Mouse (Mus musculus): ENCODE results near the gene Sf3b3. TPM values are rescaled to one million over a fixed set of nuclear protein-coding genes. Genes with fewer than 3 reads are reported as not detected.

Gene Sf3b3
- total and polyA plus RNA-seq, 3 experiments: 13.6 to 201 (median 176) TPM

- DNase-seq (ENCODE audit: low spot score): no peak
- peaks cover 4% of the 10 kb centered on the region; the same call in 1 of the 2 replicates for H3K27me3 ChIP-seq (ENCODE audit: insufficient read depth, low read length)
- no peak for TF ChIP-seq CTCF (IDR thresholded peaks at IDR 0.05; ENCODE audit: low read depth, low read length)
- TF ChIP-seq GATA2 (IDR thresholded peaks at IDR 0.05; ENCODE audit: borderline replicate concordance, low read depth, low read length): no peak
- TF ChIP-seq GATA1 (IDR thresholded peaks at IDR 0.05; ENCODE audit: borderline replicate concordance, low read length): no peak
- TF ChIP-seq POLR2AphosphoS5 (IDR thresholded peaks at IDR 0.05; ENCODE audit: insufficient replicate concordance, low read depth, low read length): no peak
- H3K9me3 ChIP-seq (replicated peaks): no peaks in the 10 kb centered on the region
- H3K4me1 ChIP-seq (ENCODE audit: insufficient read depth, low read depth, low read length): peaks cover 15% of the 10 kb centered on the region
- ATAC-seq (ENCODE audit: extremely low read depth, insufficient number of reproducible peaks, low FRiP score, poor library complexity, severe bottlenecking): no peak
- peaks cover 78% of the 10 kb centered on the region for H3K36me3 ChIP-seq (replicated peaks)
- H3K4me3 ChIP-seq (ENCODE audit: low read depth, low read length): no peak overlapping the region
Measured at GRCm38 (mm10) chr8:110811116-110811515, 35.5 kb downstream of the Sf3b3 start.

- ATAC-seq (ENCODE audit: extremely low read depth, insufficient number of reproducible peaks, low FRiP score, poor library complexity, severe bottlenecking) (no peak), DNase-seq (ENCODE audit: low spot score) (no peak)
- TF ChIP-seq POLR2AphosphoS5 (IDR thresholded peaks at IDR 0.05; ENCODE audit: insufficient replicate concordance, low read depth, low read length) (no peak), GATA1 (IDR thresholded peaks at IDR 0.05; ENCODE audit: borderline replicate concordance, low read length) (no peak), TAL1 (conservative IDR thresholded peaks at IDR 0.05; ENCODE audit: low read depth, low read length) (no peak), CTCF (IDR thresholded peaks at IDR 0.05; ENCODE audit: low read depth, low read length) (no peak), GATA2 (IDR thresholded peaks at IDR 0.05; ENCODE audit: borderline replicate concordance, low read depth, low read length) (no peak)
- Histone ChIP-seq H3K4me3 (ENCODE audit: low read depth, low read length) (no peak overlapping the region), H3K9me3 (replicated peaks) (no peaks in the 10 kb centered on the region), H3K4me1 (ENCODE audit: insufficient read depth, low read depth, low read length) (peaks cover 13% of the 10 kb centered on the region), H3K27me3 (ENCODE audit: insufficient read depth, low read length) (peaks cover 7% of the 10 kb centered on the region), H3K36me3 (replicated peaks) (peaks cover 73% of the 10 kb centered on the region)
Measured at GRCm38 (mm10) chr8:110810481-110811065, 36.0 kb downstream of the Sf3b3 start.

GRCm38 (mm10) chr8:110809831-110810230, 36.8 kb downstream of the Sf3b3 start:
- peaks cover 8% of the 10 kb centered on the region for H3K27me3 ChIP-seq (ENCODE audit: insufficient read depth, low read length)
- H3K9me3 ChIP-seq (replicated peaks): no peaks in the 10 kb centered on the region
- peaks cover 11% of the 10 kb centered on the region; the same call in 1 of the 2 replicates for H3K4me1 ChIP-seq (ENCODE audit: insufficient read depth, low read depth, low read length)
- peaks cover 65% of the 10 kb centered on the region for H3K36me3 ChIP-seq (replicated peaks)
- DNase-seq (ENCODE audit: low spot score) (no peak), ATAC-seq (ENCODE audit: extremely low read depth, insufficient number of reproducible peaks, low FRiP score, poor library complexity, severe bottlenecking) (no peak)
- H3K4me3 ChIP-seq (ENCODE audit: low read depth, low read length): no peak overlapping the region
- no peak for TF ChIP-seq GATA1 (IDR thresholded peaks at IDR 0.05; ENCODE audit: borderline replicate concordance, low read length)
- TF ChIP-seq GATA2 (IDR thresholded peaks at IDR 0.05; ENCODE audit: borderline replicate concordance, low read depth, low read length): no peak
- TF ChIP-seq POLR2AphosphoS5 (IDR thresholded peaks at IDR 0.05; ENCODE audit: insufficient replicate concordance, low read depth, low read length): no peak
- no peak for TF ChIP-seq CTCF (IDR thresholded peaks at IDR 0.05; ENCODE audit: low read depth, low read length)
- TF ChIP-seq TAL1 (conservative IDR thresholded peaks at IDR 0.05; ENCODE audit: low read depth, low read length): no peak

- no peak for DNase-seq (ENCODE audit: low spot score)
- ATAC-seq (ENCODE audit: extremely low read depth, insufficient number of reproducible peaks, low FRiP score, poor library complexity, severe bottlenecking): no peak
- Histone ChIP-seq H3K4me3 (ENCODE audit: low read depth, low read length) (no peak overlapping the region), H3K36me3 (replicated peaks) (peaks cover 55% of the 10 kb centered on the region), H3K27me3 (ENCODE audit: insufficient read depth, low read length) (peaks cover 10% of the 10 kb centered on the region), H3K9me3 (replicated peaks) (no peaks in the 10 kb centered on the region), H3K4me1 (ENCODE audit: insufficient read depth, low read depth, low read length) (peaks cover 9% of the 10 kb centered on the region; the same call in 1 of the 2 replicates)
- TF ChIP-seq GATA1 (IDR thresholded peaks at IDR 0.05; ENCODE audit: borderline replicate concordance, low read length): no peak
- no peak for TF ChIP-seq GATA2 (IDR thresholded peaks at IDR 0.05; ENCODE audit: borderline replicate concordance, low read depth, low read length)
- no peak for TF ChIP-seq TAL1 (conservative IDR thresholded peaks at IDR 0.05; ENCODE audit: low read depth, low read length)
- no peak for TF ChIP-seq CTCF (IDR thresholded peaks at IDR 0.05; ENCODE audit: low read depth, low read length)
- no peak for TF ChIP-seq POLR2AphosphoS5 (IDR thresholded peaks at IDR 0.05; ENCODE audit: insufficient replicate concordance, low read depth, low read length)
Measured at GRCm38 (mm10) chr8:110808495-110809472, 37.8 kb downstream of the Sf3b3 start.

GRCm38 (mm10) chr8:110806146-110806545, 40.4 kb downstream of the Sf3b3 start:
- H3K4me1 ChIP-seq (ENCODE audit: insufficient read depth, low read depth, low read length): no peaks in the 10 kb centered on the region
- ATAC-seq (ENCODE audit: extremely low read depth, insufficient number of reproducible peaks, low FRiP score, poor library complexity, severe bottlenecking) (no peak), DNase-seq (ENCODE audit: low spot score) (no peak)
- no peak overlapping the region for H3K4me3 ChIP-seq (ENCODE audit: low read depth, low read length)
- peaks cover 28% of the 10 kb centered on the region for H3K36me3 ChIP-seq (replicated peaks)
- H3K9me3 ChIP-seq (replicated peaks): no peaks in the 10 kb centered on the region
- H3K27me3 ChIP-seq (ENCODE audit: insufficient read depth, low read length): peaks cover 24% of the 10 kb centered on the region
- TF ChIP-seq POLR2AphosphoS5 (IDR thresholded peaks at IDR 0.05; ENCODE audit: insufficient replicate concordance, low read depth, low read length) (no peak), CTCF (IDR thresholded peaks at IDR 0.05; ENCODE audit: low read depth, low read length) (no peak), GATA2 (IDR thresholded peaks at IDR 0.05; ENCODE audit: borderline replicate concordance, low read depth, low read length) (no peak), GATA1 (IDR thresholded peaks at IDR 0.05; ENCODE audit: borderline replicate concordance, low read length) (no peak), TAL1 (conservative IDR thresholded peaks at IDR 0.05; ENCODE audit: low read depth, low read length) (no peak)

GRCm38 (mm10) chr8:110805669-110806068, 40.9 kb downstream of the Sf3b3 start, which contains the start of gene Il34:
Gene Il34, minus strand, starts transcription at chr8:110805924.
- no peak for ATAC-seq (ENCODE audit: extremely low read depth, insufficient number of reproducible peaks, low FRiP score, poor library complexity, severe bottlenecking)

More at GRCm38 (mm10) chr8:110805669-110806068, 40.9 kb downstream of the Sf3b3 start, which contains the start of gene Il34:
- TF ChIP-seq POLR2AphosphoS5 (IDR thresholded peaks at IDR 0.05; ENCODE audit: insufficient replicate concordance, low read depth, low read length) (no peak), TAL1 (conservative IDR thresholded peaks at IDR 0.05; ENCODE audit: low read depth, low read length) (no peak), GATA2 (IDR thresholded peaks at IDR 0.05; ENCODE audit: borderline replicate concordance, low read depth, low read length) (no peak), GATA1 (IDR thresholded peaks at IDR 0.05; ENCODE audit: borderline replicate concordance, low read length) (no peak), CTCF (IDR thresholded peaks at IDR 0.05; ENCODE audit: low read depth, low read length) (no peak)
- peaks cover 24% of the 10 kb centered on the region for H3K36me3 ChIP-seq (replicated peaks)
- no peak within 1 kb of the TSS for H3K4me3 ChIP-seq (ENCODE audit: low read depth, low read length)
- peaks cover 28% of the 10 kb centered on the region for H3K27me3 ChIP-seq (ENCODE audit: insufficient read depth, low read length)
- H3K9me3 ChIP-seq (replicated peaks): no peaks in the 10 kb centered on the region
- H3K4me1 ChIP-seq (ENCODE audit: insufficient read depth, low read depth, low read length): no peaks in the 10 kb centered on the region
- DNase-seq (ENCODE audit: low spot score): no peak

Data from G1E (cell line).